Mouse (Mus musculus) erythroblast, embryonic 14.5 days (primary cell): ENCODE measurements at regions not wholly inside any gene's neighbourhood (a gene's known extent, or its start where the extent isn't known, plus 50 kb on each side); places are given as distances from the start of the nearest gene placed in this dataset.

Experiments used
- GATA1 ChIP-seq: IDR thresholded peaks from 2 replicates; pipeline ENCODE4 v1.6.1; 2012; ENCODE audit warnings: low read length, inconsistent platforms, mixed read lengths
- TAL1 ChIP-seq: IDR thresholded peaks from 3 replicates; pipeline ENCODE4 v1.6.1; 2012; ENCODE audit warnings: low read length, inconsistent platforms, mixed read lengths

DNA sequence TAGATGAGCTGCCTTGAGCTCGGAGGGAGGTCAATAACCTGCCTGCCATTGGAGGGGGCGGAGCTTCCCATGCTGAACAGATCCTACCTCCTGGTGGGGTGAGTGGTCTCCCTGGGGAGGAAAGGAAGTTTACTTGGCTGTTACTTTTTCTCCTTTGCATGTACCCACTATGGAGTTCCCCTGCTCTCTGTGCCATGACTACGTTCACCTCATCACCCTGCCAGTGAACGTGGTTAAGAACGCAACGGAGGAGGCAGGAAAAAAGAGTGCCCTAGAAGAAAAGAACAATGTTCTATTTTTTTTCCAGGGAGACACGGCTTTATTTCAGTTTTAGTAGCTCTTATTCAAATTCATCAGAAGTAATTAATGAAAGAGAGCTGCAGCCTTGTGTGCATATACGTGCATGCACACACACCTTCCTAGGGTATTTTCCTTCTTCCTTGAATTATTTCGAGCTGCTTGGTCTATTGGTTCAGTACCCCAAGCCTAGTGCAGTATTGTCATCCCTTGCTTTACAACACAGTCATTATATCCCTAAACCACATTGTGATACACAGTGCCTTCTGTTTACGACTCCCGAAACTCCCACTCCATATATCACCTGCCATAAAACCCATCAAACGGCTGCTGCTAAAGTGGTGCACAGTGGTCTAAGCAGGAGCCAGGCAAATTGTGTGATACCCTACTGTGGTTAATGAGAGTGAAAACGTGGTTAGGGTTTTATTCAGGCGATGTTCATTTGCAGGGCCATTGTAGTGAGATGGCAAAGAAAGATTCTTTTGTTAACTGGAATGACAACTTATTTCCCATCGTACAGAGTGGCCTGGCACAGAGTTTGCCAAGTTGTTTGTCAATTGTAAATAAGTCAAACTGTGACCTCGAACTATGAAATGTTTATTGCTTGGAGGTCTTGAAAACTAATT, 608.0 kb downstream of the Bcl11a start:
- TF ChIP-seq GATA1 (no peak), TAL1 (no peak)
